Mouse (Mus musculus): ENCODE results near the gene Nptxr.
A peak's percentile ranks its signal among the peaks of the same experiment; 100 is the strongest.

Nptxr gene

DNA sequence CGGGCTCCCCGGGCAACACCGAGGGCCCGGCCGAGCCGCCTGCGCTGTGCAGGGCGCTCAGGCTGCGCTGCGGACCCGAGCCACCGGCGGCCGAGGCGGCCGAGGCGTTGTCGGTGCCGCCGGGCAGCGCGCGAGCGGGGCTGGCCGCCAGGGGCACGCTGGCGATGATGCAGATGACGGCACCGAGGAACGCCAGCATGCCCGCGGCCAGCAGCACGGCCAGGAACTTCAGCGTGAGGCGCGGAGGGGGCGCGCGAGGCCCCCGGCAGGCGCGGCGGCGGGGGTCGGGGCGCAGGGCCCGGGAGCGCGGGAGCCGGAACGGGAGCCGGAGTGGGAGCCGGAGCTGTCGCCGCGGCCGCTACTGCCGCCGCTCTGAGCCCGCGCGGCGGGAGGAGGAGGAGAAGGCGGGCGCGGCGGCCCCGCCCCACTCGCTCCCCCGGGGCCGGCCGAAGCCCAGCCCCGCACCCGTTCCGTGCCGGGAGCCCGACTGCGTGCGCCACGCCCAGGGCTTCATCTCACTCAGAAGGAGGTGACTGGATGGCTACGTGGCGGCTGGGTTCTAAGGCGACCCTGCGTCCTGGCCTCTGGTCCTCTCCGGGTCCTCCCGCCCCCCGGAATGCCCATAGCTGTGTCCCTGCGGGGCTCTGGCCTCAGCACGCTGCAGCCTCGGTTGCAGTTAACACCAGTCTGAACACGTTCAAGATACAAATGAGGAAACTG, at the start of gene Nptxr:
TSS of gene Nptxr (minus strand) at position 415 of the 720 bp plus-strand sequence.
- DNase-seq (ENCODE audit: low read depth, low spot score): no peak

- DNase-seq (ENCODE audit: low read depth, low spot score): no peak
Measured at GRCm38 (mm10) chr15:79850143-79850542, 45.6 kb upstream of the Nptxr start.

DNA sequence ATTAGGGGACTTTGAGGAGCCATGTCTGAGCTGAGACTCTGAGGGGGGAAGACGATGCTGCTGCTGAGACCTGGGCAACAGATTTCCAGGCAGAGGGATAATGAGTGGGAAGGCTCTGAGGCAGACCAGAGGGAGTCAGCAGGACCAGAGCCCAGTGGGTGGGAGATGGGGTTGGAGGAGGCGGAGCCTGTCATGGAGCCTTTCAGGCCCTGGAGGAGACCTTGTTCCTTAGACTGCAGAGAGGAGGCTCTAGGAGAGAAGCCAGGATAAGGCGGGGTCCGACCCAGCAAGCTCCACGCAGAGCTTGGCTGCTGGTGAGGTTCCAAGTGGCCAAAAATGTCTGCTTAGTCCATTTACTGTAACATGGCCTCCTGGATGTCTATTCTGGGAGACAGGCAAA, 42.5 kb upstream of the Nptxr start:
- peak; percentile 16 for DNase-seq (ENCODE audit: low read depth, low spot score)

GRCm38 (mm10) chr15:79845986-79846385, 41.4 kb upstream of the Nptxr start:
- DNase-seq (ENCODE audit: low read depth, low spot score): no peak

- DNase-seq (ENCODE audit: low read depth, low spot score): no peak
Measured at GRCm38 (mm10) chr15:79842985-79843384, 38.4 kb upstream of the Nptxr start.

- no peak for DNase-seq (ENCODE audit: low read depth, low spot score)
Measured at GRCm38 (mm10) chr15:79840281-79840680, 35.7 kb upstream of the Nptxr start.

DNA sequence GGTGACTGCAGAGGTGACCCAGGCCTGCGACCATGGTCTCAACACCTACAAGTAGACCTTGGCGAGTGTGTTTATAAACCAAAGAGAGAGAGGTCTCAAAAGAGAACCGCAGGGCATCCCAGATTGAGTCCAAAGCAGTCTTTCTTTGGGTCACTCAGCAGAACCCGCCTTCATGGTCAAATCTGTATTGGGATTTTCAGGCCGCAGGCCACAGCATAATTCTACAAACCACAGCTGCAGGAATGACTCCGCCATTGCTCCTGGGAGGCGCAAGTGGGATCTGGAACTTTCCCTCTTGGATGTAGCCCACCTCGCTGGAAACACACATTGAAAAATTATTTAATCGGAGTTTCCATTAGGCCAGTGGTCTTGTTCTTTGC, 30.3 kb upstream of the Nptxr start:
- no peak for DNase-seq (ENCODE audit: low read depth, low spot score)

GRCm38 (mm10) chr15:79834130-79834880, 29.7 kb upstream of the Nptxr start, which contains the start of the genes Npcd and Cbx6:
Gene Npcd (minus strand): TSS chr15:79834237.
Gene Cbx6 (minus strand): TSS chr15:79834688.
- peak; percentile 84 for DNase-seq (ENCODE audit: low read depth, low spot score)

DNA sequence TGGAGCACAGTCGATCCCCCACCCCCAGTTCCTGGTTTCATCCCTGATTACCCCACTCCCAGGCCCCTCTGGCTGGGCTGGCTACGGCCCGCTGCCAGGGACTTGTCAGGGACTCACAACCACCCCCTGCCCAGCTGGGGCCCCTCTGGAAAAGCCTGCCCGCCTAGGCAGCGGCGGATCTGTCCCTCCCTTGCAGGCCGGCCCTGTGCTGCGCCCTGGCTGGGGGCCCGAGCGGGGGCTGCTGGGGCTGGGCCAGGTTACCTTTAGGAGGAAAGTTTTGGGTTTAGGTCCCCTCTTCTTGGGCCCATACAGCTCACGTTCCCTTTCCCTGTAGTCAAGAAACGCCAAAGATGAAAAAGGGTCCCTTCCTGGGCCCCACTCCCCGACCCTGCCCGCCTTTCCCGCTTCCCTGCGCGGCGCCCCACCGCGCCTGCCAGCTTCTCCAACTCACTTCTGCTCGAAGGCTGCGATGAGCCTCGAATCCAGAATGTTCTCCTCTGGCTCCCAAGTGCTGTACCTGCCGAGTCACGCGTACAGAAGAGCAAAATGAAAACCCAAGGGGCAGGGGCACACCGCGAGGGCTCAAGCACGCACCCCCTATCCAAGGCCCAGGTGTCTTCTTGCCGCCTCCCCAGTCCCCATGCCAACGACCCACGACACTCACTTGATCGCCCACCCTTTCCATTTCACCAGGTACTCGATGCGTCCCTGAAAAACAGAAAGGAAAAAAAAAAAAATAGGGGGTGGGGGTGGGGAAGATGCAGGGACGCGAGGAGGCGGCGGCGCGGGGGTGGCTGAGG, 28.9 kb upstream of the Nptxr start:
- peak; percentile 28 for DNase-seq (ENCODE audit: low read depth, low spot score)

GRCm38 (mm10) chr15:79832064-79832900, 27.7 kb upstream of the Nptxr start:
- DNase-seq (ENCODE audit: low read depth, low spot score): peak; percentile 88

DNA sequence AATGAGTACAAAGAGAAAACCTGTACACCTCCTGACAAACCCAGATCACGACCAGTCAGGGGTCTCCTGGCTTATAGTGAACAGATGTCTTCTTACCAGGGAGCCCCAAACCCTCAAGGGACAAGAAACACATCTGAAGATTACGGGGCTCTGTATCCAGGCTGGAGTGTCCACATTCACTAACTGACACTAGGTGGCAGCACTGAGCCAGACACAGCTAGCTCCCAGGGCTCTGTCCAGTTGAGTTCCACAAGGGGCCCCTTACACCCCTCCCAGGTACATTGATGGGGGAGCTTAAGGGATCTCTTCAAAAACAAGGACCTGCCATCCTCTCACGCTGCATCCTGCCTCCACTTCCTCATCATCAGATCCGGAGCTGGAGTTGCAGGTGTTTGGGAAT, 25.8 kb upstream of the Nptxr start:
- DNase-seq (ENCODE audit: low read depth, low spot score): peak; percentile 92

DNA sequence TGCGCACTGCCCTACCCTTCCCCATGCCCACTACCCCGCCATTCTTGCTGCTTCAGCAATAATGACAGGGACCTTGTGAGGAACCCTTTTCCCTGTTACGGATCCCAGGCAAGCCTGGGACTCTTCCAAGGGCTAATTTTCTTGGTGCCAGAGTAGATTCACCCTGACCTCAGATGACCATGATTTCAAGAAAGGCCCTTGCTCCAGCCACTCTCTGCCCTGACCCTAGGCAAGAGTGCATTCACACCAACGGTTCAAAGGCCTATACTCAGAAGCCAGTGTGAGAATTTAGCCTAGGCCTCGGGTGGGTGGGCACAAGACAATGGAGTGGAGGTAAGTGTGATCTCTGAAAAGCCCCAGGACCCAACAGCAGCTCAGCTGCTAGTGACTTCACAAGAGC, 24.9 kb upstream of the Nptxr start:
- DNase-seq (ENCODE audit: low read depth, low spot score): no peak

- no peak for DNase-seq (ENCODE audit: low read depth, low spot score)
Measured at GRCm38 (mm10) chr15:79828366-79829035, 23.9 kb upstream of the Nptxr start.

DNA sequence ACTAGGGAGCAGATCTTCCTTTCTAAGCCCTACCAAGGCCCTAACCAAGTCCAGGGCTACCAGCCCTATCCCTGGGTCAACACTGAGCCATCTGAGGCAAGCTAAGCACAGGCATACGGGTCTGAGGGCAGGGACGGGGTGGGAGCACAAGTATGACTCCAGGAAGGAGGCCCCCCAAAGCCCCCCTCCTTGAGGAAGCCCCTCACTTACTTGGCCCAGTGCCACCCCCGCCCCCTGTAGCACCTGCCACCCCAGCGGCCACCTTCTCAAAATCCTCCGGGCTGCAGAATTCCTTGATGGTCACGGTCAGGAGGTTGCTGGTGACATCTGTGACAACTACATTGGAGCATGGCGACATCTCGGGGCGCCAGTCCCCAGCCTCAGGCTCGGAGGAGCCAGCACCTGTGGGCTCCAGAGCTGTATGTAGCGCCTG, 23.2 kb upstream of the Nptxr start:
- no peak for DNase-seq (ENCODE audit: low read depth, low spot score)

DNA sequence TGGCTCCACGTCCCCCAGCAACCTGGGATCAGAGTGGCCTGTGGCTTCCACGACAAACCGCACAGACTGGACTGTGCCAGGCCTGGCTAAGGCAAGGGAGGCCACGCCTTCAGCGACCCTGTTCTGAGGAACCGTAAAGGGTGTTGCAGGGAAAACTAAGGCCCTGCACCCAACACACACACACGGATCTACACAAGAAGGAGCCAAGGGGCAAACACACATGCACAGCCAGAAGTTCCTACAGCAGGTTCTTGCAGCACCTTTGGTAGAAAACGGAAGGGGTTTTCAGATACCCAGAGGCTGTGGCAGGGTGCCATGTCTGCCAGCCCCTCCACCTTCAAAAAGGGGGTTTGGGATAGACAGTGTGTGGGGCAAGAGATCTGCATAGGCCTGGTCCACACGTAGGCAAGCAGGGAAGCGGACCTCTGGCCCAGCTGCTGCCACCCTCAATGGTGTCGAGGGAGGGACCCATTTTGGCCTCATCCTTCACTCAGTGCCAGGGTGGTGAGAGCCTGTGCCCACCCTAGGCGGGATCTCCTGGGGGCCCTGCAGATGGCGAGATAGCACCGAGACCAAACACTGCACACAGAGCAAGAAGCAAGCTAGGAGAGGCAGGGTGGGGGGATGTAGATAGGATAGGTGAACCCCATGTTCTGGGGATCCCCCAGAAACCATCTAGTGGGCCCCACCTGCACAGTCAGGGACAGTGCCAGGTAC, 22.7 kb upstream of the Nptxr start:
- no peak for DNase-seq (ENCODE audit: low read depth, low spot score)

- no peak for DNase-seq (ENCODE audit: low read depth, low spot score)
Measured at GRCm38 (mm10) chr15:79826221-79826935, 21.8 kb upstream of the Nptxr start.

- peak; percentile 39 for DNase-seq (ENCODE audit: low read depth, low spot score)
Measured at GRCm38 (mm10) chr15:79825146-79825825, 20.7 kb upstream of the Nptxr start.

GRCm38 (mm10) chr15:79823588-79824280, 19.2 kb upstream of the Nptxr start:
- DNase-seq (ENCODE audit: low read depth, low spot score): no peak

Measured in 3T3-L1 (cell line).